Mouse (Mus musculus) lung, postnatal 10 days (tissue): ENCODE data around the gene Cldn18.

Source experiments
- DNase-seq: peaks from one replicate; pipeline ENCODE4 v3.0.0; 2021

Gene Cldn18

GRCm38 (mm10) chr9:99717134-99717533 is at the start of gene Cldn18:
Gene Cldn18 (minus strand): TSS chr9:99717267.
- DNase-seq: no peak

- DNase-seq: peak; percentile 9
These were observed 46.5 kb upstream of the Cldn18 start for GRCm38 (mm10) chr9:99763530-99763929.

GRCm38 (mm10) chr9:99750272-99750671 is 33.2 kb upstream of the Cldn18 start:
- DNase-seq: no peak

- no peak for DNase-seq
These were observed 31.2 kb upstream of the Cldn18 start for GRCm38 (mm10) chr9:99748279-99748678.

GRCm38 (mm10) chr9:99747731-99748130 is 30.7 kb upstream of the Cldn18 start:
- no peak for DNase-seq

- no peak for DNase-seq
These were observed 27.5 kb upstream of the Cldn18 start for GRCm38 (mm10) chr9:99744548-99744947.

GRCm38 (mm10) chr9:99729943-99730646 is 13.0 kb upstream of the Cldn18 start:
- peak; percentile 78 for DNase-seq

GRCm38 (mm10) chr9:99727819-99728218 is 10.8 kb upstream of the Cldn18 start:
- DNase-seq: no peak

GRCm38 (mm10) chr9:99725278-99725677 is 8.2 kb upstream of the Cldn18 start:
- DNase-seq: peak; percentile 38

- DNase-seq: no peak
These were observed 2.9 kb upstream of the Cldn18 start for GRCm38 (mm10) chr9:99720011-99720410.

- DNase-seq: no peak
These were observed 6.8 kb downstream of the Cldn18 start for GRCm38 (mm10) chr9:99710297-99710696.

- peak; percentile 67 for DNase-seq
These were observed 7.3 kb downstream of the Cldn18 start for GRCm38 (mm10) chr9:99709588-99710248.

- peak; percentile 71 for DNase-seq
These were observed 9.5 kb downstream of the Cldn18 start for GRCm38 (mm10) chr9:99707425-99708126.

GRCm38 (mm10) chr9:99706264-99706663 is 10.8 kb downstream of the Cldn18 start:
- no peak for DNase-seq

- no peak for DNase-seq
These were observed 13.4 kb downstream of the Cldn18 start for GRCm38 (mm10) chr9:99703711-99704110.

- DNase-seq: no peak
These were observed 14.9 kb downstream of the Cldn18 start for GRCm38 (mm10) chr9:99702215-99702614.

- no peak for DNase-seq
These were observed 15.9 kb downstream of the Cldn18 start for GRCm38 (mm10) chr9:99701187-99701586.

- no peak for DNase-seq
These were observed 17.2 kb downstream of the Cldn18 start for GRCm38 (mm10) chr9:99699752-99700389.

GRCm38 (mm10) chr9:99694961-99695360 is 22.1 kb downstream of the Cldn18 start:
- no peak for DNase-seq

- no peak for DNase-seq
These were observed 26.7 kb downstream of the Cldn18 start for GRCm38 (mm10) chr9:99690386-99690785.

GRCm38 (mm10) chr9:99689796-99690195 is 27.3 kb downstream of the Cldn18 start:
- DNase-seq: no peak

- peak; percentile 57 for DNase-seq
These were observed 31.4 kb downstream of the Cldn18 start for GRCm38 (mm10) chr9:99685536-99686231.

GRCm38 (mm10) chr9:99685061-99685521 is 32.0 kb downstream of the Cldn18 start:
- peak; percentile 81 for DNase-seq
